Mouse (Mus musculus) CD4-positive, CD25-positive, alpha-beta regulatory T cell, adult 4 months (primary cell): ENCODE data around the gene Rpl3l. TPM values are rescaled to one million over a fixed set of nuclear protein-coding genes. Genes with fewer than 3 reads are reported as not detected.
A peak's percentile ranks its signal among the peaks of the same experiment; 100 is the strongest.
"Not testable (repeated sequence)": the region's sequence is repeated elsewhere in the genome, so short reads cannot be mapped to it uniquely, and the experiment has no call there.

Experiments
- ATAC-seq: one replicate; pipeline ENCODE4 v1.8.0; 2017
- polyA plus RNA-seq, 2 experiments: library from polyadenylated mRNA; unstranded; fragments of 100-300 nt; shearing (Covaris generic); gene quantifications; one replicate each; pipeline ENCODE4 v1.2.1; 2017

Rpl3l gene
- polyA plus RNA-seq, 2 experiments from 2014 or later, result not detected

DNA sequence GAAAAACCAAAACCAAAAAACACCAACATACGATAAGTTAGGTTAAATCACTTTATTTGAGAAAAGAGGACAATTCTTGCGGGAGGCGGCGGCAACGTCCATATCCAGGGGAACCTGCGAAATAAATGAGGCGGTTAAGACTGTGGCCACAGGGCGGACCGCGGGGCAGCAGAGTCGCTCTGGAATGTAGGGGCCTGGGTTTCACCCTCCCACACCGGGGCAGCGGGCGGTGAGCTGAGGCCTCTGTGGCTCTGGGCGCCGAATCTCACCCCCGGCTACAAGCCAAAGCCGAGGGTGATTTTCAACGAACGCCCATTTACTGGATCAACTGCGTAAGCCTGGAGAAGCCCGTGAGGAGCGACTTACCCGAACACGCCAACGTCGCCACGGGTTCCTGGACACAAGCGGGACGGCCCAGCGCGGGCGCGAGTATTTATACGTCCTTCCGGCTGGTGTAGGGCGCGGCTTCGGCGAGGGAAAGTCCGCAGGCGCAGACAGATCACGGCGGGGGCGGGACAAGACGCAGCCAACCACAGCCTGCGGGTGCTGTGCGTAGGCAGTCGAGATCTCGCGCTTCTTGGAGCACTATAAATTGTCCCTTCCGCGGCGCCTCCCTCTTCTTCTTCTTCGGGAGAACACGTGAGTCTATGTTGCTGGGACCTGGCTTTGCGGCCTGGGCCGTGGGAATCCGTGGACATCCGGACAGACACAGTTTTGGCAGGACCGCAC lies 8.0 kb upstream of the Rpl3l start:
- ATAC-seq, result peak; percentile 90

- not testable (repeated sequence) for ATAC-seq
Measured at GRCm38 (mm10) chr17:24720616-24721015, 7.0 kb upstream of the Rpl3l start.

- not testable (repeated sequence) for ATAC-seq
Measured at GRCm38 (mm10) chr17:24721383-24721955, 6.2 kb upstream of the Rpl3l start.

DNA sequence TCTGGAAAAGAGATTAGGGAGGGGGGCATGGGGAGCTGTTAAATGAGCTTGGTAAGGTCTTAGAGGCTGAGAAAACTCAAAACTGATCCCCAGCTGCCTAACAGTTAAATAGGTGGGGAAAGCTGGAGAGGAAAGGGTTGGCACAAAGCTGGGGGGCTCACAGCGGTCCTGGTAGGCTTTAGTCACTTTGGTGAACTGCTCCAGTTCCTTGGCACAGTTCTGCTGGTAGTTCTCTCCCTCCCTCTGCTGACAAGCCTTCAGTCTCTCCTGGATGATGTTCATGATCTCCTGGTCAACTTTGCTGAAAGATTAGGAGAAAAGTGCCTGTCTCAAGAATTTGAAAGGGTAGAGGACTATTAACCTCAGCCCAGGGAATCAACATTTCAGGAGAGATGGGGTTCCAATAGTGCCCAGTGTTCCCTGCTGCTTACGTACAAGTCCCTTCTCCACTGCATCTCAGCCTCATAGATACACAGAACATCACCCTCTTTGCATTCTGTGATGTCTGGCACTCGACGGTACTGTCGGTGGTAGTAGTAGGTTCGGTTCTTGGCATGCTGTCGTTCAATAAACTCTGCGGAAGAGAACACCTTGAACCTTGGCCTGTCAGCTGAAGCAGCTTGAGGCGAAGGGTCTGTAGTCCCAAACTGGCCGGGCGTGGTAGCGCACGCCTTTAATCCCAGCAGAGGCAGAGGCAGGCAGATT lies 5.2 kb upstream of the Rpl3l start:
- ATAC-seq, result no peak

DNA sequence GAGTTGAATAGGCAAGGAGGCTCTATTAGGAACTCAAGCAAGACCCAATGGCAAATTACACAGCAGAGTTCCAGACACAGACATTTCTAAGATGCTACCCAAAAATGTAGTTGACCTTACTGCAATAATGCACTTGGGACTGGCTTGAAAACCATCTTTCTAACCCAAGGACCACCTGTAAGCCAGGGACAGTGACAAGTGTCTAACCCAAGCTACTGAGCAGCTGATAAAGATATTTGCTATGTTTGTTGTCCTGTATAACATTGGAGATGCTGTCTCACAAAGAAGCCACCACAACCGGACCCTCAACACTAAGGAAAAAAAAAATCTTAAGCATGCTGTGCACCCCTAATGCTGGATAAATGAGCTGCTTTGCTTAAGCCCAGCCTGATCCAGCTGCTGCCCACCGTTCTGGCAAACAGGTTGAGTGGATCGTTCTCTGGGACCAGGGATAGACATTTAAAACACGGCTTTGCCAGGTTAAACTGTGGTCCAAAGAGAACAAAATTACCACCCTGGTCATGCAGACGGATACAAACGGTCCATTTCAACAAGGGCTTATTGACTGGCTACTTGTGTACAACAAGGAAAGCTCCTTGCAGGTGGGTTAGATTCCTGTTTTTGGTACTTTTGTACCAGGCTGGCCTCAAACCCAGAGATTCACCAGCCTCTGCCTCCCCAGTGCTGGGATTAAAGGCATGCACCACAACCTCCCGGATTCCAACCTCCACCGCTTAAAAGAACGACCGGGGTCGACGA lies 4.3 kb upstream of the Rpl3l start:
- no peak for ATAC-seq

- ATAC-seq, result peak; percentile 11
Measured at GRCm38 (mm10) chr17:24723881-24724180, 3.8 kb upstream of the Rpl3l start.

- peak; percentile 50 for ATAC-seq
Measured at GRCm38 (mm10) chr17:24724184-24724583, 3.4 kb upstream of the Rpl3l start, which contains the start of gene Ndufb10. Ndufb10 (minus strand) TSS chr17:24724478.

GRCm38 (mm10) chr17:24725637-24726390 lies 1.8 kb upstream of the Rpl3l start:
- ATAC-seq, result no peak

- ATAC-seq, result no peak
Measured at GRCm38 (mm10) chr17:24728184-24728583, 564 bp downstream of the Rpl3l start.

DNA sequence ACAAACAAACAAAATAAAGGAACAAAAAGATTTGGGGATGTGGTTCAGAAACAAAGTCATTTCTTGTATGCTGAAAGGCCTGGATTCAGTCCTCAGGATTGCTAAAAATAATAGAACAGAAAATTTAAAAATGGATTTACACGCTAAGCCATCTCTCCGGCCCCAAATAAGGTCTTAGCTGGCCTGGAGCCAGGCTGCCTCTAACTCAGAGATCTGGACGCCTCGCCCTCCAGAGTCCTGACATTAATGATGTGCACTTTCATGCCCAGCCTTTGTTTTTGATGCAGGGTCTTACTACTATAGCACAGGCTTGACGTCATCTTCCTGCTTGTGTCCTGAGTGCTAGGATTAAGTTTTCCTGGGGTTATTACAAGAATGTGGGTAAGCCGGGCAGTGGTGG lies 1.4 kb downstream of the Rpl3l start:
- ATAC-seq, result no peak

DNA sequence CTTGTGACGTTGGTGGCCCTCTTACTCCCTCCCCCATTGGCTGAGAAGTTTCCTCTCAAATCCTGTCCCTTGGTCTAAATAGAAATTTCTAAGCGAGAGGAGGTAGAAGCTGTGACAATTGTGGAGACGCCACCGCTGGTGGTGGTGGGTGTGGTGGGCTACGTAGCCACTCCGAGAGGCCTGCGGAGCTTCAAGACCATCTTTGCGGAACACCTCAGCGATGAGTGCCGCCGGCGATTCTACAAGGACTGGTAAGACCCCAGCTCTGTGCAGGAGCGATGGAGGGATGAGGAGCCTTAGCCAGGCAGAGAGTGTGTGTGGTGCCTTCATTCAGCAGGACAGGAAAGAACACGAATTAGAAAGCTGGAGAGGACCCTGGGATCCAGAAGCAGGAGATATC lies 3.2 kb downstream of the Rpl3l start:
- ATAC-seq, result no peak

DNA sequence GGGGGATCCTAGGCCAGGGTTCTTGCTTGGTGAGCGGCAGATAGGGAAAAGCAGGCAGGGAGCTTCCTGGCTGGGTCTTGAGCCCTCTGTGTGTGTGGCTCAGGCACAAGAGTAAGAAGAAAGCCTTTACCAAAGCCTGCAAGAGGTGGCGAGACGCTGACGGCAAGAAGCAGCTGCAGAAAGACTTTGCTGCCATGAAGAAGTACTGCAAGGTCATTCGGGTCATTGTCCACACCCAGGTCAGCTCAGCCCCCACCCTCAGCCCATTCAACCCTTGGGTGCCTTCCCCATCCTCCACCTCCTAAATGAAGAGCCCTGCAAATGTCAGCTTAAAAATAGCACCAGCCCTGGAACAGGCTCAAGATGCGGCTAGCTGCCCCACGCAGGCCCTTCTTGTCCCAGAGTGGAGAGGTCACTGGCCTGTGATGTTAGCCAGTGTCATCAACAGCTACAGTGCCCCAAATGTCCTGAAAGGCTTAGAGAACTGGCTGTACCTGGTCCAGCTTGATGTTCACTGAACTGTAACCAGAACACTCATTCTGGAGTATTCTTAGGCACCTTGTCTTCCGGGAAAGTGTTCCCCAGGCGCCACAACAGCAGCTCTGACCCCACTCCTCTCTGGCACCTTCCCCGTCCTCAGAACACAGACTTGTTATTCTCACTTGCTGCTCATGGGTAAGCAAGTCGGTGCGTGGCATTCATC lies 4.8 kb downstream of the Rpl3l start:
- no peak for ATAC-seq

- ATAC-seq, result no peak
Measured at GRCm38 (mm10) chr17:24733434-24734050, 5.9 kb downstream of the Rpl3l start.

- no peak for ATAC-seq
Measured at GRCm38 (mm10) chr17:24734513-24734912, 6.9 kb downstream of the Rpl3l start.

DNA sequence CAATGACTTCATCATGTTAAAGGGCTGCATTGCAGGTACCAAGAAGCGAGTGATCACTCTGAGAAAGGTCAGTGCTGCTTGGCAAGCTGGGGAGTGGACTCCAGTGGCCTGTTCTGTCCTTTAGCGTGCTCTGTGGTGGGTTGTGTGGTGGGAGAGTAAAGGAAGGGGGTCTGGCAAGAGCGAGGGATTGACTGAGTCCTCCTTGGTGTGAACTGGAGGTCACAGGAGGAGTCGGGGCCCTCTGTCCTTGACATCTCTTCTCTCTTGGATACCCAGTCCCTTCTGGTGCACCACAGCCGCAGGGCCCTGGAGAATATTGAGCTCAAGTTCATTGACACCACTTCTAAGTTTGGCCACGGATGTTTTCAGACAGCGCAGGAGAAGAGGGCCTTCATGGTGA lies 7.8 kb downstream of the Rpl3l start:
- ATAC-seq, result no peak

- ATAC-seq, result peak; percentile 99
Measured at GRCm38 (mm10) chr17:24736330-24737051, 8.9 kb downstream of the Rpl3l start, which contains the start of gene Msrb1. Msrb1 (plus strand) TSS chr17:24736642.

DNA sequence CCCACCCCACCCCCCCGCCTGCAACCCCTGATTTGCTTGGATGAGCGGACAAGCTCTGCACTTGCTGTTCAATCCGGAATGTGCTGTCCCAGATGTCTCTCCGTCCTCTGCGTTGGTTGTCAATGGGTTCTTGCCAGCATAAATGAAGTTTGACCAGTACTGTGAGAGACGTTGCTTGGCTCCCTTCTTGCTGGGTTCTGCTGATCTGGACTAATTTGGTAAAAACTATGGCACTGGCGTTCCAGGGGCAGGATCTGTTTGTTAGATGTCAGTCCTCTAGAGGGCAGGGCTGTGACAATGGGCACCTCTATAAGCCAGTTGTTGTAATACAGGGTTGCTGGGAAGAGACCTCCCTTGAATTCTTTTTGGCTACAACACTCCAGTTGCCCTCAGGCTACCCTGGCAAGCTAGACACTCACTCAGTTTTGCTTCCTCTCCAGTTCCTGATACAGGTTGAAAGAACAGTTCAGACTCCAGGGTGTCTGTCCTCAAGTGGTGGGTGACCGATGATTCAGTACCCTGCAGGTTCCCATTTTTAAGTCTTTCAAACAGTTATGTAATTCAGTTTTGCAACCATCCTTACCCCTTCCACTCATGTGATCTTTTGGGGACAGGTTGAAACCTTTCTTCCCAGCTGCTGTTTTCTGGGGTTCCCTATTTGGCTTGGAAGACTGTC lies 9.7 kb downstream of the Rpl3l start:
- ATAC-seq, result no peak

DNA sequence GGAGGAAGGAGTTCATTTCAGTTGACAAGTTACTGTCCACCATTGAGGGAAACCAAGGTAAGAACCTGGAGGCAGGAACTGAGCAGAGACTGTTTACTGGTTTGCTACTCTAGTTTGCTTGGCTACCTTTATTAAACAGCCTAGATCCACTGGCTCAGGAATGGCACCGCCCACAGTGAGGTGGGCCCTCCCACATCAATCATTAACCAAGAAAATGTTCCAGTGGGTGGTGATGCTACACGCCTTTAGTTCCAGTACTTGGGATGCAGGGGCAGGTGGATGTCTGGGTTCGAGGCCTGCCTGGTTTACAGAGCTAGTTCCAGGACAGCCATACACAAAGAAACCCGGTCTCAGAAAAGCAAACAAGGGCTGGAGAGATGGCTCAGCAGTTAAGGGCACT lies 10.6 kb downstream of the Rpl3l start:
- no peak for ATAC-seq

DNA sequence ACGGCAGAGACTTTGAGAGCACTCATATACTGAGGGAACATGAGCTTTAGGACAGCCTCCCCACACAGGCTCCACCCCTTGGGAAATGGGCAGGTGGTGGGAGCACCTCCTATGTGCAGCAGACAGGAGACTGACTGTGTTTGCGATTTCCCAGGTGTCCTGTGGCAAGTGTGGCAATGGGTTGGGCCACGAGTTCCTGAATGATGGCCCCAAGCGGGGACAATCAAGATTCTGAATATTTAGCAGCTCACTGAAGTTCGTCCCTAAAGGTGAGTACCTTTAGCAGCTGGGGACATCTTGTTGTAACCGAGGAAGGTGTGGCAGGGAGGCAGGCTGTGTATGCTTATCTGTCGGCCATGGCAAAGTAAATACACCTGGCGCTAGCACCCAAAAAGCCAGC lies 12.3 kb downstream of the Rpl3l start:
- no peak for ATAC-seq

DNA sequence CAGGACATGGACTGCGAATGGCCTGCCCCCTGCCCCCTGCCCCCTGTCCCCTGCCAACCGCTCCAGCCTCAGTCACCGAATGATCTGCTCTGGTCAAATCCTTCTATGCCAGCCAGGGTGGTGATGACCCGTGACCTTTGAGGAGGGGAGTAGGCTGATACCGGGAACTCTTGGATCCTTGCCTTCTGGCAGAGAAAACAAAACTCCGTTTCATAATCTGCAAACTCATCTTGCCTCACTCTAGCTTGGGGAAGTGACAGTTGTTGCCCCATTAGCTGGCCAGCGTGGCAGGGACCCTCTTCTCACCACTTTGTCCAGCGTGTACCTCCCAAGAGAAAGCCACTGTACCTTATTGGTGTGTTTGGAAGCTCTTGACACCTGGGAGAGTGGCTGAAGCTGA lies 14.7 kb downstream of the Rpl3l start:
- no peak for ATAC-seq
